Mouse (Mus musculus) kidney, embryonic 14.5 days (tissue): ENCODE results near the gene Fis1. TPM values are rescaled to one million over a fixed set of nuclear protein-coding genes. Genes with fewer than 3 reads are reported as not detected.

Experiments used
- microRNA counts: library from miRNA; unstranded; fragments of <30 nt; microRNA quantifications from one replicate; lab custom pipeline; 2017
- microRNA-seq: library from miRNA; unstranded; fragments of <30 nt; microRNA quantifications from one replicate; pipeline ENCODE4, GENCODE M21; 2016
- polyA plus RNA-seq: library from polyadenylated mRNA; unstranded; fragments of >200 nt; fragmentation: Nextera tagmentation; extraction: Ambion mirVana; gene quantifications from 2 replicates; pipeline ENCODE4 v1.2.1, GENCODE M21; 2014

The Fis1 gene
- polyA plus RNA-seq, 1 experiment from 2014 or later, result 333 TPM

MicroRNAs encoded within 50 kb of the gene (microRNA counts, 519-probe panel; counts per million panel counts)
- not detected for microRNA mmu-miR-702 (lab: Ali Mortazavi, UCI)

Small RNAs within 50 kb of the gene (microRNA-seq; reads per million reads assigned to microRNA genes)
- gene Mir702, result 34.7 reads per million, percentile 42 among the genes with 10 or more reads in this experiment

Other genes starting within 250 kb of the Fis1 start
- 37.5 and 44.0 TPM in 2 replicates for gene Col26a1, start 70.1 kb upstream of the Fis1 start, polyA plus RNA-seq
- 85.0 and 86.7 TPM in 2 replicates for gene Ift22, start 45.1 kb upstream of the Fis1 start, polyA plus RNA-seq
- 1.5 and 1.7 TPM in 2 replicates for gene Cldn15, start 13.3 kb downstream of the Fis1 start, polyA plus RNA-seq
- gene Plod3, start 33.7 kb downstream of the Fis1 start, polyA plus RNA-seq, result 28.5 and 41.4 TPM in 2 replicates
- gene Znhit1, start 34.7 kb downstream of the Fis1 start, polyA plus RNA-seq, result 80.6 and 93.2 TPM in 2 replicates
- 0.16 and 0.36 TPM in 2 replicates for gene Vgf, start 73.1 kb downstream of the Fis1 start, polyA plus RNA-seq
- 145 and 152 TPM in 2 replicates for gene Ap1s1, start 92.9 kb downstream of the Fis1 start, polyA plus RNA-seq
- 0.26 and 0.32 TPM in 2 replicates for gene Serpine1, start 119.0 kb downstream of the Fis1 start, polyA plus RNA-seq
- gene Trim56, start 162.9 kb downstream of the Fis1 start, polyA plus RNA-seq, result 9.7 TPM in 2 replicates
- not detected in 2 replicates for gene Muc3, start 196.0 kb downstream of the Fis1 start, polyA plus RNA-seq